Mouse (Mus musculus) lung, embryonic 14.5 days (tissue): Measurements from ENCODE around the gene Xylt1. TPM values are rescaled to one million over a fixed set of nuclear protein-coding genes. Genes with fewer than 3 reads are reported as not detected.

Source experiments
- ATAC-seq: fragments of 200-750 bp; cut with Nextera tagmentation; 2 replicates; pipeline ENCODE4 v1.8.0; 2017; ENCODE audit warnings: mild to moderate bottlenecking, moderate TSS enrichment, moderate library complexity; ENCODE audit not compliant: insufficient read depth
- DNase-seq: peaks from one replicate; pipeline ENCODE4 v3.0.0-alpha.2; 2015
- H3K27ac ChIP-seq: fragments of 300-500 bp; sonication (generic); 2 replicates; pipeline ENCODE4 v1.5.1; 2014; ENCODE audit warnings: low read depth, mild to moderate bottlenecking, moderate library complexity
- H3K27me3 ChIP-seq: fragments of 300-500 bp; sonication (generic); 2 replicates; pipeline ENCODE4 v1.6.1; 2014; ENCODE audit warnings: low read length, control low read depth; ENCODE audit not compliant: insufficient read depth
- H3K36me3 ChIP-seq: fragments of 300-500 bp; sonication (generic); 2 replicates; pipeline ENCODE4 v1.6.1; 2014; ENCODE audit warnings: control low read depth; ENCODE audit not compliant: insufficient read depth
- H3K4me1 ChIP-seq: fragments of 300-500 bp; sonication (generic); 2 replicates; pipeline ENCODE4 v1.6.1; 2014; ENCODE audit warnings: antibody characterized with exemption, control low read depth; ENCODE audit not compliant: insufficient read depth
- H3K4me2 ChIP-seq: fragments of 300-500 bp; sonication (generic); 2 replicates; pipeline ENCODE4 v1.6.1; 2014; ENCODE audit warnings: mild to moderate bottlenecking
- H3K4me3 ChIP-seq: fragments of 300-500 bp; sonication (generic); 2 replicates; pipeline ENCODE4 v1.5.1; 2014; ENCODE audit warnings: low read depth, low read length
- H3K9ac ChIP-seq: fragments of 300-500 bp; sonication (generic); 2 replicates; pipeline ENCODE4 v1.6.1; 2014
- H3K9me3 ChIP-seq: fragments of 300-500 bp; sonication (generic); 2 replicates; pipeline ENCODE4 v1.6.1; 2016; ENCODE audit warnings: low read depth, low read length, control low read depth
- CTCF ChIP-seq: IDR thresholded peaks from 2 replicates; pipeline ENCODE4 v1.5.1; 2016; ENCODE audit warnings: antibody characterized with exemption, low read depth
- WGBS: fragments of 180-500 bp; shearing (Covaris S2); extraction: QIAGEN DNeasy Blood & Tissue Kit; methylation state at CpG from one replicate; pipeline ENCODE4 v1.1.7; 2014; 5-methylcytosine and 5-hydroxymethylcytosine counted together
- polyA plus RNA-seq: library from polyadenylated mRNA; unstranded; fragments of >200 nt; fragmentation: Nextera tagmentation; extraction: Ambion mirVana; gene quantifications from 2 replicates; pipeline ENCODE4 v1.2.1, GENCODE M21; 2014

Xylt1 gene
- polyA plus RNA-seq, 1 experiment from 2014 or later, result 1.0 TPM

- Histone ChIP-seq H3K4me2 (no peak overlapping the region), H3K36me3 (no peaks in the 10 kb centered on the region), H3K27ac (no peak overlapping the region), H3K9ac (no peak overlapping the region), H3K27me3 (no peaks in the 10 kb centered on the region), H3K4me1 (no peaks in the 10 kb centered on the region), H3K9me3 (no peaks in the 10 kb centered on the region), H3K4me3 (no peak overlapping the region)
- 30% methylated on average over 1 of the region's 1 CpGs for WGBS
- no peak for TF ChIP-seq CTCF
- DNase-seq (no peak), ATAC-seq (no peak)
Measured at GRCm38 (mm10) chr7:117478937-117479336, 98.2 kb downstream of the Xylt1 start.

- Histone ChIP-seq H3K27me3 (no peaks in the 10 kb centered on the region), H3K9me3 (no peaks in the 10 kb centered on the region), H3K4me2 (no peak overlapping the region), H3K4me1 (no peaks in the 10 kb centered on the region), H3K9ac (no peak overlapping the region), H3K36me3 (no peaks in the 10 kb centered on the region), H3K27ac (no peak overlapping the region), H3K4me3 (no peak overlapping the region)
- ATAC-seq, result no peak
- WGBS, result 92% methylated on average over 5 of the region's 5 CpGs
- TF ChIP-seq CTCF, result no peak
- no peak for DNase-seq
Measured at GRCm38 (mm10) chr7:117480831-117481230, 100.1 kb downstream of the Xylt1 start.

- H3K4me2 ChIP-seq, result no peak overlapping the region
- no peak overlapping the region for H3K27ac ChIP-seq
- no peaks in the 10 kb centered on the region for H3K27me3 ChIP-seq
- ATAC-seq, result no peak
- WGBS, result 83% methylated on average over 3 of the region's 3 CpGs
- no peaks in the 10 kb centered on the region for H3K36me3 ChIP-seq
- DNase-seq, result no peak
- H3K4me1 ChIP-seq, result no peaks in the 10 kb centered on the region
- H3K9ac ChIP-seq, result no peak overlapping the region
- H3K4me3 ChIP-seq, result no peak overlapping the region
- TF ChIP-seq CTCF, result no peak
- H3K9me3 ChIP-seq, result no peaks in the 10 kb centered on the region
Measured at GRCm38 (mm10) chr7:117481404-117481803, 100.6 kb downstream of the Xylt1 start.

- Histone ChIP-seq H3K4me1 (no peaks in the 10 kb centered on the region), H3K9me3 (no peaks in the 10 kb centered on the region), H3K4me3 (no peak overlapping the region), H3K9ac (no peak overlapping the region), H3K4me2 (no peak overlapping the region), H3K27ac (no peak overlapping the region), H3K36me3 (no peaks in the 10 kb centered on the region), H3K27me3 (no peaks in the 10 kb centered on the region)
- ATAC-seq (no peak), DNase-seq (no peak)
- TF ChIP-seq CTCF, result no peak
- 76% methylated on average over 2 of the region's 2 CpGs for WGBS
Measured at GRCm38 (mm10) chr7:117482701-117483100, 101.9 kb downstream of the Xylt1 start.

GRCm38 (mm10) chr7:117484589-117484988 lies 103.8 kb downstream of the Xylt1 start:
- Histone ChIP-seq H3K9me3 (no peaks in the 10 kb centered on the region), H3K4me2 (no peak overlapping the region), H3K27me3 (no peaks in the 10 kb centered on the region), H3K4me1 (no peaks in the 10 kb centered on the region), H3K36me3 (no peaks in the 10 kb centered on the region), H3K27ac (no peak overlapping the region), H3K9ac (no peak overlapping the region), H3K4me3 (no peak overlapping the region)
- ATAC-seq, result no peak
- no peak for TF ChIP-seq CTCF
- 71% methylated on average over 2 of the region's 2 CpGs for WGBS
- no peak for DNase-seq

- 88% methylated on average over 7 of the region's 7 CpGs for WGBS
- Histone ChIP-seq H3K4me2 (no peak overlapping the region), H3K4me1 (no peaks in the 10 kb centered on the region), H3K27me3 (no peaks in the 10 kb centered on the region), H3K9me3 (no peaks in the 10 kb centered on the region), H3K4me3 (no peak overlapping the region), H3K9ac (no peak overlapping the region), H3K27ac (no peak overlapping the region), H3K36me3 (no peaks in the 10 kb centered on the region)
- ATAC-seq (no peak), DNase-seq (no peak)
- no peak for TF ChIP-seq CTCF
Measured at GRCm38 (mm10) chr7:117484989-117485536, 104.3 kb downstream of the Xylt1 start.

- no peak overlapping the region for H3K27ac ChIP-seq
- WGBS, result 49% methylated on average over 7 of the region's 7 CpGs
Measured at GRCm38 (mm10) chr7:117486425-117487172, 105.8 kb downstream of the Xylt1 start.

More at GRCm38 (mm10) chr7:117486425-117487172, 105.8 kb downstream of the Xylt1 start:
- H3K4me1 ChIP-seq, result no peaks in the 10 kb centered on the region
- no peak for TF ChIP-seq CTCF
- H3K9me3 ChIP-seq, result no peaks in the 10 kb centered on the region
- H3K27me3 ChIP-seq, result no peaks in the 10 kb centered on the region
- no peak overlapping the region for H3K4me3 ChIP-seq
- ATAC-seq (no peak), DNase-seq (no peak)
- no peaks in the 10 kb centered on the region for H3K36me3 ChIP-seq
- H3K9ac ChIP-seq, result no peak overlapping the region
- H3K4me2 ChIP-seq, result no peak overlapping the region
